Mouse (Mus musculus): ENCODE measurements at regions not wholly inside any gene's neighbourhood (a gene's known extent, or its start where the extent isn't known, plus 50 kb on each side); places are given as distances from the start of the nearest gene placed in this dataset.

DNA sequence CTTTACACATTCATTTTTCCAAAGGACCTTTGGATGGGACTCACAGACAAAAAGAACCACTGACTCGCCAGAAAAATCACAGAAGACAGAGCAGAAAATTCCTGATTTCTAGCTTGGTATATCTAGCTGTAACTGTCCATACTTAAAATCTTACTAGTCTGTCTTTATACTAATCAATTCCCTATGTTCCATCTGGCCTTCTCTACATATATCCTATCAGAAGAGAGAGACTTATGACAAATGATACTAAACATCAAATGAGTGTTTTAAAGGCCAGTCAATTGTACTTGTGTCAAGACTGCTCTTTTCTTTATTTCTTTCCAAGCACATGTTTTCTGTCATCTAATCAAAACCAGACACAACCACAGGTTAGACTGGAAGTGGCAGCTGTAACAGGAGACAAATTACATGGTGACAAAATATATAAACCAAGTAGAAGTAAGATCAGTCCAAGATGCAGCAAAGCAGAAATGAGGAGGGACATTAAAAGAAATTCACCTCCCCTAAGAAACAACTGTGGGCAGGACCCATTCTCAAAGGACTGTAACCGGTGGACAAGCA, 1502.1 kb upstream of the Tenm4 start:
- ATAC-seq (no peak), DNase-seq (no peak)
- Histone ChIP-seq H3K36me3 (ENCODE audit: insufficient read depth) (no peaks in the 10 kb centered on the region), H3K27ac (ENCODE audit: low read depth, low read length) (no peak overlapping the region), H3K4me3 (ENCODE audit: low read depth, low read length) (no peak overlapping the region), H3K9me3 (ENCODE audit: low read length) (no peaks in the 10 kb centered on the region), H3K27me3 (ENCODE audit: insufficient read depth, low read length) (no peaks in the 10 kb centered on the region), H3K4me1 (ENCODE audit: insufficient read depth) (no peaks in the 10 kb centered on the region), H3K4me2 (ENCODE audit: low read depth) (no peak overlapping the region), H3K9ac (no peak overlapping the region)
- TF ChIP-seq CTCF (IDR thresholded peaks at IDR 0.05; ENCODE audit: low read depth), result no peak
- WGBS, result 44% methylated on average over 2 of the region's 2 CpGs

DNA sequence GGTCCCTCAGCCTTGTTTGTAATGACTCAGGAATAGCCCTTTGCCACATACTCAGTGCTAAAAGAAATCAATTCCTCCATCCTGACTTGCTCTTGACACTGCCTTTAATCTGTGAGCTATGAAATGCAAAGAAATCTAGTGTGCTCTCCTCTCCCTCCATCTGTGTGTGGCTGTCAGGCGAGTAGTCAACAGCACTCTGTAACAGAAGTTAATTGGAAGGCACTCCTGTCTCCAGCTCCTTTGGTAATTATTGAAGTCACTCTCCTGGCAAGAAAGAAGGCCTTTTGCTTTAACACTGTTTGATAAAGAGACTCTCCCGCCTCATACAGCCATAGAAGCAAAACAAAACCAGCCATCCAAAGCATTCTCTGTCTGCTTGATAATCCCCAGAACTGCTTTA, 1483.2 kb upstream of the Tenm4 start:
- Histone ChIP-seq H3K4me3 (ENCODE audit: low read depth, low read length) (no peak overlapping the region), H3K9ac (no peak overlapping the region), H3K36me3 (ENCODE audit: insufficient read depth) (no peaks in the 10 kb centered on the region), H3K9me3 (ENCODE audit: low read length) (no peaks in the 10 kb centered on the region), H3K27me3 (ENCODE audit: insufficient read depth, low read length) (no peaks in the 10 kb centered on the region), H3K4me1 (ENCODE audit: insufficient read depth) (no peaks in the 10 kb centered on the region), H3K4me2 (ENCODE audit: low read depth) (no peak overlapping the region), H3K27ac (ENCODE audit: low read depth, low read length) (no peak overlapping the region)
- ATAC-seq, result peak; percentile 78
- DNase-seq, result peak; percentile 27
- WGBS, result 19% methylated on average over 2 of the region's 2 CpGs
- TF ChIP-seq CTCF (IDR thresholded peaks at IDR 0.05; ENCODE audit: low read depth), result no peak

DNA sequence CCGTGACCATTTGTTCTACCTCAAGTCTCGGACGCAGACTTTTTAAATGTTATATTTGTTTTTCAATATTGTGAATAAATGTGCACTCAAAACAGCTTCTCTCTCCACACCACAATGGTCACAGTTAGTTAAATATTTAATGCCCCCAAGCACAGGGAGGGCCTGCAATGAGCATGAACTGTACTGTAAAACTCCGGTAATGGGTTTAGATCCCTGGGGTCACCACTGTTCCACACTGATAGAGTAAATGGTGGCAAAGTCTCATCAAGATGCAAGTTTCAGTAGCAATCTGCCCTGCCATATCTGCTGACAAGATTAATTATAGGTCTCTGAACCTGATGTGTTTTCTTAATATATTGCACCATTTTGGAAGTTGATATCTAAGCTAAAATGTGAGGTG, 1473.8 kb upstream of the Tenm4 start:
- DNase-seq (no peak), ATAC-seq (no peak)
- Histone ChIP-seq H3K9ac (no peak overlapping the region), H3K4me1 (ENCODE audit: insufficient read depth) (no peaks in the 10 kb centered on the region), H3K27me3 (ENCODE audit: insufficient read depth, low read length) (no peaks in the 10 kb centered on the region), H3K36me3 (ENCODE audit: insufficient read depth) (no peaks in the 10 kb centered on the region), H3K4me3 (ENCODE audit: low read depth, low read length) (no peak overlapping the region), H3K9me3 (ENCODE audit: low read length) (no peaks in the 10 kb centered on the region), H3K4me2 (ENCODE audit: low read depth) (no peak overlapping the region), H3K27ac (ENCODE audit: low read depth, low read length) (no peak overlapping the region)
- 89% methylated on average over 4 of the region's 4 CpGs for whole genome bisulfite sequencing
- no peak for TF ChIP-seq CTCF (IDR thresholded peaks at IDR 0.05; ENCODE audit: low read depth)

DNA sequence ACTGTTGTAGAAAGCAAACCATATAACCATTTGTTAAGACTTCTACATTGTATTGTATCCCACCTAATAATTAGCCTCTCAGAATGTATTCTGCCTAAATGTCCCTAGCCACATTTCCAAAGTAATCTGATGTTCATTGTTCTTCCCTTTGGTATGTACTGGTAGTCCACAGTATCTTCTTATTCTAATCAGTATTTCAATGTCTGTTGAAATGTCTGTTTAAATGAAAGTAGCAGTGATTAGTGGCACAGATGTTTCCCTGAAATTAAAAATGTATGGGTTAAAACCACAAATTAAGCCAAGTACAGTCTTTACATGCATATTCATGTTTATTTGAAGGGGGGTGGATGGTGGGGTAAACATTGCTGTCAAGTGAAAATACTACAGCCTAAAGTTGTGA, 1464.6 kb upstream of the Tenm4 start:
- TF ChIP-seq CTCF (IDR thresholded peaks at IDR 0.05; ENCODE audit: low read depth), result no peak
- Histone ChIP-seq H3K4me2 (ENCODE audit: low read depth) (no peak overlapping the region), H3K4me1 (ENCODE audit: insufficient read depth) (no peaks in the 10 kb centered on the region), H3K27ac (ENCODE audit: low read depth, low read length) (no peak overlapping the region), H3K36me3 (ENCODE audit: insufficient read depth) (no peaks in the 10 kb centered on the region), H3K9me3 (ENCODE audit: low read length) (no peaks in the 10 kb centered on the region), H3K4me3 (ENCODE audit: low read depth, low read length) (no peak overlapping the region), H3K27me3 (ENCODE audit: insufficient read depth, low read length) (no peaks in the 10 kb centered on the region), H3K9ac (no peak overlapping the region)
- DNase-seq (no peak), ATAC-seq (no peak)

DNA sequence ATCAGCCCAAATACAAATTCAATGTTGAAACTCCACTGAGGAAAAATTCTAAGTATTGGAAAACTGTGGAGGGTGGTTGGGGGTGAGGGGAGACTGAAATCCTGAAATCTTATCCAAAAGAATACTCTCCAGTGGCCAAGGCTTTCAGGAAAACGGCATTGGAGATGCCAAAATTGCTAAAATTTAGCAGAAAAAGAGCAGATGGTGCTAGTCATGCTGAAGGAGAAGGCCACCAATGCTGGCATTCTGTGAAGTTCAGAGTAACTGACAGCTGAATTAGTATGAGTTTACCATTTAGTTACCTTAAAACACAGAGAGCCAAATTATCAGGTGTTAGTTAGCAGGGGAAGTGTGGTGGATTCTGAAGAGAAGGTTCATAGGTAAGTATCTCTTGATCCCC, 1437.6 kb upstream of the Tenm4 start:
- no peak overlapping the region for H3K27ac ChIP-seq (ENCODE audit: low read depth, low read length)
- DNase-seq (peak; percentile 34), ATAC-seq (peak; percentile 25; the same call in 1 of the 2 replicates)
- 50% methylated on average over 1 of the region's 1 CpGs for WGBS
- H3K9me3 ChIP-seq (ENCODE audit: low read length), result no peaks in the 10 kb centered on the region
- H3K9ac ChIP-seq, result no peak overlapping the region
- no peaks in the 10 kb centered on the region for H3K27me3 ChIP-seq (ENCODE audit: insufficient read depth, low read length)
- TF ChIP-seq CTCF (IDR thresholded peaks at IDR 0.05; ENCODE audit: low read depth), result no peak
- H3K4me3 ChIP-seq (ENCODE audit: low read depth, low read length), result no peak overlapping the region
- no peak overlapping the region for H3K4me2 ChIP-seq (ENCODE audit: low read depth)
- no peaks in the 10 kb centered on the region for H3K4me1 ChIP-seq (ENCODE audit: insufficient read depth)
- H3K36me3 ChIP-seq (ENCODE audit: insufficient read depth), result no peaks in the 10 kb centered on the region

DNA sequence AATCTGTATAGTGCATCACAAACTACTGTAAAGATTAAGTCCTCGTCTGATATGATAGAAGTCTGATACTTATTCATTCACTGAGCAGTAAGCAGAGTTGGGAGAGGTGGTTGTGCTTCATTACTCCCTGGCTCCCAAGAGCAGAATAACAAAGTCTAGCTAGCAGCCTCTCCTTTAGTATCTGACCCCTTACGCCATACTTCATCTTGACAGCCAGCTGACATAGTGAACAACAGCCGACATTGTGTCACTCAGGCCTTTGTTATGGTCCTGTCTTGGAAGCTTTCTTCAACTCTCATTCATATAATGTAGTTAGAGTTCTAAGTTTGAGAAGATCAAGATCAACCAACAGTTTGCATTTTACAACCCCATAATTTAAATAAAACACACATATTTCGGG, 1436.3 kb upstream of the Tenm4 start:
- Histone ChIP-seq H3K9me3 (ENCODE audit: low read length) (no peaks in the 10 kb centered on the region), H3K27me3 (ENCODE audit: insufficient read depth, low read length) (no peaks in the 10 kb centered on the region), H3K4me3 (ENCODE audit: low read depth, low read length) (no peak overlapping the region), H3K36me3 (ENCODE audit: insufficient read depth) (no peaks in the 10 kb centered on the region), H3K27ac (ENCODE audit: low read depth, low read length) (no peak overlapping the region), H3K4me2 (ENCODE audit: low read depth) (no peak overlapping the region), H3K4me1 (ENCODE audit: insufficient read depth) (no peaks in the 10 kb centered on the region), H3K9ac (no peak overlapping the region)
- ATAC-seq (no peak), DNase-seq (no peak)
- no peak for TF ChIP-seq CTCF (IDR thresholded peaks at IDR 0.05; ENCODE audit: low read depth)
- 76% methylated on average over 4 of the region's 4 CpGs for WGBS
